Mouse (Mus musculus) liver, embryonic 12.5 days (tissue): ENCODE results near the gene Ttc12. TPM values are rescaled to one million over a fixed set of nuclear protein-coding genes. Genes with fewer than 3 reads are reported as not detected.

Experiments used
- ATAC-seq: fragments of 200-750 bp; cut with Nextera tagmentation; 2 replicates; pipeline ENCODE4 v1.8.0; 2017; ENCODE audit warnings: moderate number of reproducible peaks, mild to moderate bottlenecking, moderate library complexity
- H3K27ac ChIP-seq: fragments of 300-500 bp; sonication (generic); 2 replicates; pipeline ENCODE4 v1.5.1; 2016; ENCODE audit warnings: mild to moderate bottlenecking
- H3K27me3 ChIP-seq: fragments of 300-500 bp; sonication (generic); replicated peaks from 2 replicates; pipeline ENCODE4 v1.6.1; 2016; ENCODE audit warnings: mild to moderate bottlenecking, moderate library complexity
- H3K36me3 ChIP-seq: fragments of 300-500 bp; sonication (generic); 2 replicates; pipeline ENCODE4 v1.6.1; 2016; ENCODE audit warnings: mild to moderate bottlenecking, moderate library complexity
- H3K4me1 ChIP-seq: fragments of 300-500 bp; sonication (generic); 2 replicates; pipeline ENCODE4 v1.6.1; 2016
- H3K4me2 ChIP-seq: fragments of 300-500 bp; sonication (generic); 2 replicates; pipeline ENCODE4 v1.6.1; 2016; ENCODE audit warnings: mild to moderate bottlenecking, moderate library complexity
- H3K4me3 ChIP-seq: fragments of 300-500 bp; sonication (generic); 2 replicates; pipeline ENCODE4 v1.5.1; 2016; ENCODE audit warnings: mild to moderate bottlenecking, moderate library complexity
- H3K9ac ChIP-seq: fragments of 300-500 bp; sonication (generic); 2 replicates; pipeline ENCODE4 v1.6.1; 2016; ENCODE audit warnings: mild to moderate bottlenecking, moderate library complexity
- H3K9me3 ChIP-seq: fragments of 300-500 bp; sonication (generic); replicated peaks from 2 replicates; pipeline ENCODE4 v1.6.1; 2016; ENCODE audit warnings: mild to moderate bottlenecking, moderate library complexity
- WGBS: fragments of 180-500 bp; shearing (Covaris S2); methylation state at CpG from one replicate; pipeline ENCODE4 v1.1.7; 2016; ENCODE audit not compliant: insufficient replicate concordance; 5-methylcytosine and 5-hydroxymethylcytosine counted together
- polyA plus RNA-seq: library from polyadenylated mRNA; unstranded; fragments of >200 nt; fragmentation: Nextera tagmentation; extraction: Ambion mirVana; gene quantifications from 2 replicates; pipeline ENCODE4 v1.2.1, GENCODE M21; 2016

Ttc12 gene
- polyA plus RNA-seq, 1 experiment from 2014 or later = 0.23 TPM

GRCm38 (mm10) chr9:49514306-49514705, 28.3 kb upstream of the Ttc12 start:
- ATAC-seq = no peak
- H3K9ac ChIP-seq = no peak overlapping the region
- no peaks in the 10 kb centered on the region for H3K9me3 ChIP-seq

GRCm38 (mm10) chr9:49510666-49511065, 24.6 kb upstream of the Ttc12 start:
- H3K9ac ChIP-seq = no peak overlapping the region
- no peaks in the 10 kb centered on the region for H3K36me3 ChIP-seq
- H3K4me3 ChIP-seq = no peak overlapping the region
- no peaks in the 10 kb centered on the region for H3K4me1 ChIP-seq
- ATAC-seq = no peak
- WGBS = 72% methylated on average over 4 of the region's 4 CpGs
- H3K27me3 ChIP-seq = no peaks in the 10 kb centered on the region
- H3K4me2 ChIP-seq = no peak overlapping the region
- no peak overlapping the region for H3K27ac ChIP-seq
- H3K9me3 ChIP-seq = no peaks in the 10 kb centered on the region

More at GRCm38 (mm10) chr9:49514306-49514705, 28.3 kb upstream of the Ttc12 start:
- Histone ChIP-seq H3K4me3 (no peak overlapping the region), H3K27ac (no peak overlapping the region), H3K4me2 (no peak overlapping the region), H3K4me1 (no peaks in the 10 kb centered on the region), H3K36me3 (no peaks in the 10 kb centered on the region), H3K27me3 (no peaks in the 10 kb centered on the region)
- 47% methylated on average over 2 of the region's 2 CpGs for WGBS

- no peak for ATAC-seq
- Histone ChIP-seq H3K4me3 (no peak overlapping the region), H3K4me1 (no peaks in the 10 kb centered on the region), H3K4me2 (no peak overlapping the region), H3K9me3 (no peaks in the 10 kb centered on the region), H3K27me3 (no peaks in the 10 kb centered on the region), H3K27ac (no peak overlapping the region), H3K9ac (no peak overlapping the region), H3K36me3 (no peaks in the 10 kb centered on the region)
- WGBS = 80% methylated on average over 8 of the region's 8 CpGs
Measured at GRCm38 (mm10) chr9:49509628-49510027, 23.6 kb upstream of the Ttc12 start.

GRCm38 (mm10) chr9:49509094-49509493, 23.1 kb upstream of the Ttc12 start:
- Histone ChIP-seq H3K4me2 (no peak overlapping the region), H3K9me3 (no peaks in the 10 kb centered on the region), H3K9ac (no peak overlapping the region), H3K27me3 (no peaks in the 10 kb centered on the region), H3K36me3 (no peaks in the 10 kb centered on the region), H3K4me1 (no peaks in the 10 kb centered on the region), H3K27ac (no peak overlapping the region), H3K4me3 (no peak overlapping the region)
- no peak for ATAC-seq
- 68% methylated on average over 3 of the region's 3 CpGs for WGBS

- Histone ChIP-seq H3K27ac (no peak overlapping the region), H3K9me3 (no peaks in the 10 kb centered on the region), H3K4me1 (no peaks in the 10 kb centered on the region), H3K36me3 (no peaks in the 10 kb centered on the region), H3K9ac (no peak overlapping the region), H3K4me3 (no peak overlapping the region), H3K4me2 (no peak overlapping the region), H3K27me3 (no peaks in the 10 kb centered on the region)
- no peak for ATAC-seq
- 46% methylated on average over 9 of the region's 9 CpGs for WGBS
Measured at GRCm38 (mm10) chr9:49507829-49508585, 22.0 kb upstream of the Ttc12 start.

GRCm38 (mm10) chr9:49504658-49505057, 18.6 kb upstream of the Ttc12 start:
- Histone ChIP-seq H3K27me3 (no peaks in the 10 kb centered on the region), H3K4me3 (no peak overlapping the region), H3K27ac (no peak overlapping the region), H3K9ac (no peak overlapping the region), H3K9me3 (no peaks in the 10 kb centered on the region), H3K36me3 (no peaks in the 10 kb centered on the region), H3K4me1 (no peaks in the 10 kb centered on the region), H3K4me2 (no peak overlapping the region)
- 64% methylated on average over 5 of the region's 5 CpGs for WGBS
- no peak for ATAC-seq

- H3K4me1 ChIP-seq = no peaks in the 10 kb centered on the region
- H3K4me2 ChIP-seq = no peak overlapping the region
- H3K27ac ChIP-seq = no peak overlapping the region
- WGBS = 65% methylated on average over 4 of the region's 4 CpGs
- no peak overlapping the region for H3K9ac ChIP-seq
- no peak for ATAC-seq
- no peaks in the 10 kb centered on the region for H3K27me3 ChIP-seq
- no peaks in the 10 kb centered on the region for H3K9me3 ChIP-seq
- no peak overlapping the region for H3K4me3 ChIP-seq
- H3K36me3 ChIP-seq = no peaks in the 10 kb centered on the region
Measured at GRCm38 (mm10) chr9:49502245-49502644, 16.2 kb upstream of the Ttc12 start.

GRCm38 (mm10) chr9:49499878-49500277, 13.9 kb upstream of the Ttc12 start:
- Histone ChIP-seq H3K36me3 (no peaks in the 10 kb centered on the region), H3K4me2 (no peak overlapping the region), H3K4me3 (no peak overlapping the region), H3K4me1 (no peaks in the 10 kb centered on the region), H3K27me3 (no peaks in the 10 kb centered on the region), H3K9me3 (no peaks in the 10 kb centered on the region), H3K27ac (no peak overlapping the region), H3K9ac (no peak overlapping the region)
- 66% methylated on average over 2 of the region's 2 CpGs for WGBS
- ATAC-seq = no peak

GRCm38 (mm10) chr9:49493979-49494649, 8.1 kb upstream of the Ttc12 start:
- 6% methylated on average over 4 of the region's 4 CpGs for WGBS
- H3K4me1 ChIP-seq = no peaks in the 10 kb centered on the region
- ATAC-seq = no peak

GRCm38 (mm10) chr9:49490609-49491008, 4.6 kb upstream of the Ttc12 start:
- peaks cover 9% of the 10 kb centered on the region for H3K4me1 ChIP-seq
- no peak overlapping the region for H3K27ac ChIP-seq
- WGBS = 70% methylated on average over 4 of the region's 4 CpGs
- H3K9ac ChIP-seq = no peak overlapping the region
- ATAC-seq = no peak
- H3K4me3 ChIP-seq = no peak overlapping the region
- H3K4me2 ChIP-seq = no peak overlapping the region
- no peaks in the 10 kb centered on the region for H3K36me3 ChIP-seq
- H3K9me3 ChIP-seq = no peaks in the 10 kb centered on the region
- H3K27me3 ChIP-seq = no peaks in the 10 kb centered on the region

More at GRCm38 (mm10) chr9:49493979-49494649, 8.1 kb upstream of the Ttc12 start:
- no peak overlapping the region for H3K27ac ChIP-seq
- no peak overlapping the region for H3K4me3 ChIP-seq
- H3K36me3 ChIP-seq = no peaks in the 10 kb centered on the region
- no peaks in the 10 kb centered on the region for H3K27me3 ChIP-seq
- H3K9ac ChIP-seq = no peak overlapping the region
- no peaks in the 10 kb centered on the region for H3K9me3 ChIP-seq
- H3K4me2 ChIP-seq = no peak overlapping the region

GRCm38 (mm10) chr9:49488912-49489895, 3.2 kb upstream of the Ttc12 start:
- peak overlapping the region; percentile 16; the same call in 1 of the 2 replicates for H3K4me2 ChIP-seq
- no peak for ATAC-seq

More at GRCm38 (mm10) chr9:49488912-49489895, 3.2 kb upstream of the Ttc12 start:
- Histone ChIP-seq H3K36me3 (no peaks in the 10 kb centered on the region), H3K9ac (no peak overlapping the region), H3K4me1 (peaks cover 14% of the 10 kb centered on the region), H3K27ac (no peak overlapping the region), H3K4me3 (no peak overlapping the region), H3K27me3 (no peaks in the 10 kb centered on the region), H3K9me3 (no peaks in the 10 kb centered on the region)
- WGBS = 23% methylated on average over 16 of the region's 16 CpGs
